Mouse (Mus musculus): ENCODE data around the gene Rabggtb. TPM values are rescaled to one million over a fixed set of nuclear protein-coding genes. Genes with fewer than 3 reads are reported as not detected.

The Rabggtb gene
- 26.2 and 28.2 TPM in 2 replicates for polyA plus RNA-seq (2012; rRNA removed)

GRCm38 (mm10) chr3:153912546-153913509 is at the start of gene Rabggtb:
Gene Rabggtb, minus strand, starts transcription at chr3:153913009.
- H3K4me1 ChIP-seq (ENCODE audit: control insufficient read depth, insufficient read depth, insufficient read length) = peaks cover 2% of the 10 kb centered on the region
- 1% methylated on average over 64 of the region's 65 CpGs for WGBS
- peak within 1 kb of the TSS; percentile 86 for H3K27ac ChIP-seq (ENCODE audit: insufficient read depth, low read length)

DNA sequence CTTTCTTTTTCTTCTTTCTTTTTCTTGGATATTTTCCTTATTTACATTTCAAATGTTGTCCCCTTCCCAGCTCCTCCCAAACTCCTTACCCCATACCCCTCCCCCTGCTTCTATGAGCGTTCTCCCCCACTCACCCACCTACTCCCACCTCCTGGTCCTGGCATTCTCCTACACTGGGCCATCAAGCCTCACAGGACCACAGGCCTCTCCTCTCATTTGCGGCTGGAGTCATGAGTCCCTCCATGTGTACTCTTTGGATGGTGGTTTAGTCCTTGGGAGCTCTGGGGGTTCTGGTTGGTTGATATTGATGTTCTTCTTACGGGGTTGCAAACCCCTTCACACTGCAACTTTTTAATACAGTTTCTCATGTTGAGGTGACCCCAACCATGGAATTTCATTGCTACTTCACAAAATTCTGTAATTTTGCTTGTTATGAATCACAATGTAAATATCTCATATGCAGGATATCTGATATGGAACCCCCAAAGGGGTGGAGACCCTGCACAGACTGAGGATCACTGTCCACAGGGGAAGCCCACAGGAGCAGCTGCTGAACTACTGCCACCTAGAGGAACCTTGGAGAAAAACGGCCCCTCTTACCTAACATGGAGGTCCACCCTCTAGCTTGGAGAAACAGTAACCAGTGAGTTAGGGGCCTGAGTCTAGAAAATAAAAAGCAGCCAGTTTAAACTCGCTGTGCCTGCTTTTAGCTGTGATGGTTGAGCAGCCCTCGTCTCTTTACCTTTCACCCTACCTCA is 49.0 kb upstream of the Rabggtb start:
- H3K4me3 ChIP-seq (ENCODE audit: extremely low read depth, insufficient read depth, insufficient read length) = no peak overlapping the region
- H3K27me3 ChIP-seq (ENCODE audit: control insufficient read depth, insufficient read depth, low read length) = no peaks in the 10 kb centered on the region
- H3K4me1 ChIP-seq (ENCODE audit: control insufficient read depth, insufficient read depth, insufficient read length) = no peaks in the 10 kb centered on the region
- TF ChIP-seq CTCF (IDR thresholded peaks at IDR 0.05; ENCODE audit: extremely low read depth, insufficient read depth, insufficient read length, insufficient replicate concordance) = peak; percentile 13; the same call in 1 of the 2 replicates
- no peak for TF ChIP-seq POLR2A (IDR thresholded peaks at IDR 0.05; ENCODE audit: low read depth, low read length)
- DNase-seq (ENCODE audit: low read depth in 1 of 2, low spot score in 2 of 2) = no peak
- H3K27ac ChIP-seq (ENCODE audit: insufficient read depth, low read length) = no peak overlapping the region
- no peaks in the 10 kb centered on the region for H3K36me3 ChIP-seq (ENCODE audit: control insufficient read depth, insufficient read depth, low read length)
- 68% methylated on average over 6 of the region's 6 CpGs for WGBS

More at GRCm38 (mm10) chr3:153912546-153913509, at the start of gene Rabggtb:
- H3K4me3 ChIP-seq (ENCODE audit: extremely low read depth, insufficient read depth, insufficient read length) = peak within 1 kb of the TSS; percentile 95
- no peaks in the 10 kb centered on the region for H3K27me3 ChIP-seq (ENCODE audit: control insufficient read depth, insufficient read depth, low read length)
- TF ChIP-seq POLR2A (IDR thresholded peaks at IDR 0.05; ENCODE audit: low read depth, low read length) = peak; percentile 93
- TF ChIP-seq CTCF (IDR thresholded peaks at IDR 0.05; ENCODE audit: extremely low read depth, insufficient read depth, insufficient read length, insufficient replicate concordance) = no peak
- DNase-seq (ENCODE audit: low read depth in 1 of 2, low spot score in 2 of 2) = peak; percentile 86 to 91
- peaks cover 24% of the 10 kb centered on the region for H3K36me3 ChIP-seq (ENCODE audit: control insufficient read depth, insufficient read depth, low read length)

- Histone ChIP-seq H3K4me1 (ENCODE audit: control insufficient read depth, insufficient read depth, insufficient read length) (no peaks in the 10 kb centered on the region), H3K4me3 (ENCODE audit: extremely low read depth, insufficient read depth, insufficient read length) (no peak overlapping the region), H3K27me3 (ENCODE audit: control insufficient read depth, insufficient read depth, low read length) (no peaks in the 10 kb centered on the region), H3K36me3 (ENCODE audit: control insufficient read depth, insufficient read depth, low read length) (no peaks in the 10 kb centered on the region), H3K27ac (ENCODE audit: insufficient read depth, low read length) (no peak overlapping the region)
- TF ChIP-seq CTCF (IDR thresholded peaks at IDR 0.05; ENCODE audit: extremely low read depth, insufficient read depth, insufficient read length, insufficient replicate concordance) = no peak
- DNase-seq (ENCODE audit: low read depth in 1 of 2, low spot score in 2 of 2) = no peak
- WGBS = 83% methylated on average over 2 of the region's 2 CpGs
Measured at GRCm38 (mm10) chr3:153960884-153961283, 48.1 kb upstream of the Rabggtb start.

DNA sequence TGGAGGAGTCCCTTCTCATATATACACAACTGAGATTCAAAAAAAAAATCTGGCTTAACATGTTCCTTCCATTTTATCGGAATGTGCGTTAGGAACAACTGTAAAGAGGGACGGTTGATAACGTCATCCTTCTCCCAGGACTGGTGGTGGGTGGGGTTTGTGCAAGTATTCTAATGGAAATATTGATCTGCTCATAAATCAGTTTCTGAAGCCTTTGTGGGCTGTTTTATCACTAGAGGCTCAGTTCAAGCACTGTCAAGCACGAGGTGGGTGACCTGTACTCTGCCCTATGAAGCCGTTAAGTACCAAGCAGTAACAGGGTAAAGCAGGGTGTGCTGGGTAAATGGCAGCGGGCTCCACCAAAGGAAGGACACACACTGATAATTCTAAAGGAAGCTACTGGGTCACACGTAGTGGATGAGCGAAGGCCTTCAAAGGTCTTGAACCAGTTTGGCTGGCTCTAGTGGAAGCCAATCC is 47.0 kb upstream of the Rabggtb start:
- H3K4me1 ChIP-seq (ENCODE audit: control insufficient read depth, insufficient read depth, insufficient read length) = no peaks in the 10 kb centered on the region
- TF ChIP-seq POLR2A (IDR thresholded peaks at IDR 0.05; ENCODE audit: low read depth, low read length) = no peak
- TF ChIP-seq CTCF (IDR thresholded peaks at IDR 0.05; ENCODE audit: extremely low read depth, insufficient read depth, insufficient read length, insufficient replicate concordance) = no peak
- 90% methylated on average over 9 of the region's 9 CpGs for WGBS

DNA sequence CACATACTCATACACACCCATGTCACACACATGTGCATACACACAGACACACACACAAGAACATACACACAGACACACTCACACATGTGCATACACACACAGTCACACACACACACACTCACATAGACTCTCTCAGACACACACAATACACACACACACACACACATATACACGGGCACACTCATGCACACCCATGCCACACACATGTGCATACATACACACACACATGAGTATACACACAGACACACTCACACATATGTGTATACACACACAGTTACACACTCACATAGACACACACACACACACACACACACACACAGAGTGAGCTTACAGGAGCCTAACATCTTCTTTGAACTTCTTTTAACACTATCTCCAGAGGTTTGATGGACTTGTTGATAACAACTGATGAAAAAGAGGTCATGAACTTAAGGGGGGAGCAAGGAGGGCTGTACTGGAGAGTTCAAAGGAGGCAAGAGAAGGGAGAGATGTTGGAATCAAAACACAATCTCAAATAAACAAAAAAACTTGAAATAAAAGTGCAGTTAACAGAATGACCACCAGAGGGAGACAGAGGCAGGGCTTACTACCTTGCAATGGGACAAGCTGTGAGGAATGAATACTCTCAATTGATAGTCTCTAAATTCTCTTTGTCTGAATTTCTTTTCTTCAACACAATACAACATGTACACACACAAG is 46.4 kb upstream of the Rabggtb start:
- DNase-seq (ENCODE audit: low read depth in 1 of 2, low spot score in 2 of 2) = no peak
- no peak overlapping the region for H3K27ac ChIP-seq (ENCODE audit: insufficient read depth, low read length)
- H3K4me1 ChIP-seq (ENCODE audit: control insufficient read depth, insufficient read depth, insufficient read length) = no peaks in the 10 kb centered on the region
- no peaks in the 10 kb centered on the region for H3K36me3 ChIP-seq (ENCODE audit: control insufficient read depth, insufficient read depth, low read length)
- 89% methylated on average over 1 of the region's 1 CpGs for WGBS
- H3K4me3 ChIP-seq (ENCODE audit: extremely low read depth, insufficient read depth, insufficient read length) = no peak overlapping the region
- peak; percentile 20; the same call in 1 of the 2 replicates for TF ChIP-seq CTCF (IDR thresholded peaks at IDR 0.05; ENCODE audit: extremely low read depth, insufficient read depth, insufficient read length, insufficient replicate concordance)
- TF ChIP-seq POLR2A (IDR thresholded peaks at IDR 0.05; ENCODE audit: low read depth, low read length) = no peak
- no peaks in the 10 kb centered on the region for H3K27me3 ChIP-seq (ENCODE audit: control insufficient read depth, insufficient read depth, low read length)

More for the DNA sequence above, 47.0 kb upstream of the Rabggtb start:
- DNase-seq (ENCODE audit: low read depth in 1 of 2, low spot score in 2 of 2) = no peak
- Histone ChIP-seq H3K27ac (ENCODE audit: insufficient read depth, low read length) (no peak overlapping the region), H3K4me3 (ENCODE audit: extremely low read depth, insufficient read depth, insufficient read length) (no peak overlapping the region), H3K27me3 (ENCODE audit: control insufficient read depth, insufficient read depth, low read length) (no peaks in the 10 kb centered on the region), H3K36me3 (ENCODE audit: control insufficient read depth, insufficient read depth, low read length) (no peaks in the 10 kb centered on the region)

- 37% methylated on average over 5 of the region's 5 CpGs for WGBS
- TF ChIP-seq CTCF (IDR thresholded peaks at IDR 0.05; ENCODE audit: extremely low read depth, insufficient read depth, insufficient read length, insufficient replicate concordance) (no peak), POLR2A (IDR thresholded peaks at IDR 0.05; ENCODE audit: low read depth, low read length) (no peak)
- DNase-seq (ENCODE audit: low read depth in 1 of 2, low spot score in 2 of 2) = no peak
- H3K4me1 ChIP-seq (ENCODE audit: control insufficient read depth, insufficient read depth, insufficient read length) = no peaks in the 10 kb centered on the region
- no peak overlapping the region for H3K27ac ChIP-seq (ENCODE audit: insufficient read depth, low read length)
- H3K36me3 ChIP-seq (ENCODE audit: control insufficient read depth, insufficient read depth, low read length) = no peaks in the 10 kb centered on the region
- no peak overlapping the region for H3K4me3 ChIP-seq (ENCODE audit: extremely low read depth, insufficient read depth, insufficient read length)
- no peaks in the 10 kb centered on the region for H3K27me3 ChIP-seq (ENCODE audit: control insufficient read depth, insufficient read depth, low read length)
Measured at GRCm38 (mm10) chr3:153957916-153958315, 45.1 kb upstream of the Rabggtb start.

Data from spleen, adult 2 months (tissue).